Mouse (Mus musculus): ENCODE measurements at regions not wholly inside any gene's neighbourhood (a gene's known extent, or its start where the extent isn't known, plus 50 kb on each side); places are given as distances from the start of the nearest gene placed in this dataset.

- Histone ChIP-seq H3K27ac (ENCODE audit: low read depth) (no peak overlapping the region), H3K36me3 (ENCODE audit: insufficient read depth) (no peaks in the 10 kb centered on the region), H3K9me3 (ENCODE audit: low read depth, low read length) (no peaks in the 10 kb centered on the region), H3K4me1 (ENCODE audit: insufficient read depth) (no peaks in the 10 kb centered on the region), H3K27me3 (ENCODE audit: insufficient read depth, low read length) (no peaks in the 10 kb centered on the region), H3K9ac (no peak overlapping the region), H3K4me3 (ENCODE audit: low read depth, low read length) (no peak overlapping the region), H3K4me2 (no peak overlapping the region)
- TF ChIP-seq CTCF (IDR thresholded peaks at IDR 0.05; ENCODE audit: low read depth): no peak
- ATAC-seq (ENCODE audit: insufficient read depth) (no peak), DNase-seq (no peak)
- WGBS: 85% methylated on average over 2 of the region's 2 CpGs
Observed at GRCm38 (mm10) chr12:42369029-42369577, 882.9 kb upstream of the Lrrn3 start.

GRCm38 (mm10) chr12:42338996-42339680, 852.9 kb upstream of the Lrrn3 start:
- no peak for TF ChIP-seq CTCF (IDR thresholded peaks at IDR 0.05; ENCODE audit: low read depth)
- ATAC-seq (ENCODE audit: insufficient read depth) (no peak), DNase-seq (no peak)
- Histone ChIP-seq H3K27me3 (ENCODE audit: insufficient read depth, low read length) (no peaks in the 10 kb centered on the region), H3K4me1 (ENCODE audit: insufficient read depth) (no peaks in the 10 kb centered on the region), H3K4me3 (ENCODE audit: low read depth, low read length) (no peak overlapping the region), H3K36me3 (ENCODE audit: insufficient read depth) (no peaks in the 10 kb centered on the region), H3K27ac (ENCODE audit: low read depth) (no peak overlapping the region), H3K9ac (no peak overlapping the region), H3K4me2 (no peak overlapping the region), H3K9me3 (ENCODE audit: low read depth, low read length) (no peaks in the 10 kb centered on the region)
- WGBS: 74% methylated on average over 3 of the region's 3 CpGs

- no peaks in the 10 kb centered on the region for H3K36me3 ChIP-seq (ENCODE audit: insufficient read depth)
Observed at GRCm38 (mm10) chr12:42306429-42306828, 820.2 kb upstream of the Lrrn3 start.

GRCm38 (mm10) chr12:42277241-42278032, 791.2 kb upstream of the Lrrn3 start:
- 74% methylated on average over 9 of the region's 9 CpGs for WGBS
- no peak overlapping the region for H3K4me2 ChIP-seq
- no peak overlapping the region for H3K27ac ChIP-seq (ENCODE audit: low read depth)

More at GRCm38 (mm10) chr12:42306429-42306828, 820.2 kb upstream of the Lrrn3 start:
- no peak for DNase-seq
- Histone ChIP-seq H3K4me1 (ENCODE audit: insufficient read depth) (no peaks in the 10 kb centered on the region), H3K27ac (ENCODE audit: low read depth) (no peak overlapping the region), H3K9ac (no peak overlapping the region), H3K4me2 (no peak overlapping the region), H3K27me3 (ENCODE audit: insufficient read depth, low read length) (no peaks in the 10 kb centered on the region), H3K4me3 (ENCODE audit: low read depth, low read length) (no peak overlapping the region), H3K9me3 (ENCODE audit: low read depth, low read length) (no peaks in the 10 kb centered on the region)
- WGBS: 63% methylated on average over 6 of the region's 6 CpGs
- no peak for TF ChIP-seq CTCF (IDR thresholded peaks at IDR 0.05; ENCODE audit: low read depth)
- no peak for ATAC-seq (ENCODE audit: insufficient read depth)

GRCm38 (mm10) chr12:42250410-42250809, 764.2 kb upstream of the Lrrn3 start:
- DNase-seq (no peak), ATAC-seq (ENCODE audit: insufficient read depth) (no peak)
- TF ChIP-seq CTCF (IDR thresholded peaks at IDR 0.05; ENCODE audit: low read depth): no peak
- no peaks in the 10 kb centered on the region for H3K9me3 ChIP-seq (ENCODE audit: low read depth, low read length)
- no peaks in the 10 kb centered on the region for H3K4me1 ChIP-seq (ENCODE audit: insufficient read depth)
- H3K9ac ChIP-seq: no peak overlapping the region
- no peak overlapping the region for H3K27ac ChIP-seq (ENCODE audit: low read depth)
- H3K4me2 ChIP-seq: no peak overlapping the region
- no peaks in the 10 kb centered on the region for H3K27me3 ChIP-seq (ENCODE audit: insufficient read depth, low read length)
- no peaks in the 10 kb centered on the region for H3K36me3 ChIP-seq (ENCODE audit: insufficient read depth)
- H3K4me3 ChIP-seq (ENCODE audit: low read depth, low read length): no peak overlapping the region

More at GRCm38 (mm10) chr12:42277241-42278032, 791.2 kb upstream of the Lrrn3 start:
- Histone ChIP-seq H3K36me3 (ENCODE audit: insufficient read depth) (no peaks in the 10 kb centered on the region), H3K4me3 (ENCODE audit: low read depth, low read length) (no peak overlapping the region), H3K27me3 (ENCODE audit: insufficient read depth, low read length) (no peaks in the 10 kb centered on the region), H3K9ac (no peak overlapping the region), H3K4me1 (ENCODE audit: insufficient read depth) (no peaks in the 10 kb centered on the region), H3K9me3 (ENCODE audit: low read depth, low read length) (no peaks in the 10 kb centered on the region)
- DNase-seq: no peak
- no peak for ATAC-seq (ENCODE audit: insufficient read depth)
- no peak for TF ChIP-seq CTCF (IDR thresholded peaks at IDR 0.05; ENCODE audit: low read depth)

DNA sequence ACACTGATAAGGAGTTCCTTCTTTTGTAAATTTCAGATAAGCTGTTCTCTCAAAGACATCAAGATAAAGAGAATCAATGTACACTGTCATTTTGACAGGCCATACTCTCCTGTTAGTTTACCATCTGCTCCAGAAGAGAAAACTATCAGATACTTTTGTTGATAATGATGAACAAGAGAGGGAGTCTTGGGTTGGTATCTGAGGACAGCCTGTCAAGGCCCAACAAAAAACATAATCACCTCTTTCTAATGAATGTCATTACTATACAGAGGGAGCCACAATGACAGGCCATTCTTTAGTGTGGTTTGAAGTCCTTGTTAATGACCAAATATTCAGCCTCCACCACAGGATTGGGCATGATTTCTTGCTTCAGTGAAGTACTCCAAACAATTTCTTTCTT, 743.0 kb upstream of the Lrrn3 start:
- H3K27ac ChIP-seq (ENCODE audit: low read depth): no peak overlapping the region
- H3K4me3 ChIP-seq (ENCODE audit: low read depth, low read length): no peak overlapping the region
- no peaks in the 10 kb centered on the region for H3K36me3 ChIP-seq (ENCODE audit: insufficient read depth)
- no peaks in the 10 kb centered on the region for H3K27me3 ChIP-seq (ENCODE audit: insufficient read depth, low read length)
- no peaks in the 10 kb centered on the region for H3K9me3 ChIP-seq (ENCODE audit: low read depth, low read length)
- H3K9ac ChIP-seq: no peak overlapping the region
- no peak for TF ChIP-seq CTCF (IDR thresholded peaks at IDR 0.05; ENCODE audit: low read depth)
- DNase-seq (no peak), ATAC-seq (ENCODE audit: insufficient read depth) (no peak)
- no peaks in the 10 kb centered on the region for H3K4me1 ChIP-seq (ENCODE audit: insufficient read depth)
- no peak overlapping the region for H3K4me2 ChIP-seq

GRCm38 (mm10) chr12:42181646-42182045, 695.4 kb upstream of the Lrrn3 start:
- Histone ChIP-seq H3K9ac (no peak overlapping the region), H3K36me3 (ENCODE audit: insufficient read depth) (no peaks in the 10 kb centered on the region), H3K4me2 (no peak overlapping the region), H3K9me3 (ENCODE audit: low read depth, low read length) (no peaks in the 10 kb centered on the region), H3K4me1 (ENCODE audit: insufficient read depth) (no peaks in the 10 kb centered on the region), H3K27ac (ENCODE audit: low read depth) (no peak overlapping the region), H3K27me3 (ENCODE audit: insufficient read depth, low read length) (no peaks in the 10 kb centered on the region), H3K4me3 (ENCODE audit: low read depth, low read length) (no peak overlapping the region)
- no peak for ATAC-seq (ENCODE audit: insufficient read depth)
- WGBS: 74% methylated on average over 1 of the region's 1 CpGs
- DNase-seq: no peak
- TF ChIP-seq CTCF (IDR thresholded peaks at IDR 0.05; ENCODE audit: low read depth): no peak
